12 mouse cellular contexts compared by ENCODE assay signal in the genomic region with DNA sequence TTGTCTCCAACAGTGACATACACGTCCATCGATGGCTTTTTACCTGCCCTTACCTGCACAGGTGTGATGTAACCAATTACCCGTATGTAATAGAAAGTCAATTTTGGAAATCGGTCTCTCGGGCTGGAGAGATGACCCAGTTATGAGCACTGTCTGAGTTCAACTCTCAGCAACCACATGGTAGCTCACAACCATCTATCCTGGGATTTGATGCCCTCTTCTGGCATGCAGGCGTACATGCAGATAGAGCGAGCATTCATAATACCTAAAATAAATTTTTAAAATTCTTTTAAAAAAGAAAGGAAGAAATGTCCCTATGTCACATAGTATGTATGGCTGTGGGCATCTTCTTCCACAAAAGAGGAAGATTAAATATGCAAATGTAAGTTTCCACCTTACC. TPM values are rescaled to one million over a fixed set of nuclear protein-coding genes. Genes with fewer than 3 reads are reported as not detected.
DNase-seq lines count a peak whose midpoint lies in the region; ATAC-seq and TF ChIP-seq lines count a peak whose summit lies in the region.
"Had no signal": no experiment of that assay in that cellular context is flagged by ENCODE, and none has a peak within 500 bp of the region (broad histone marks: within the 10 kb centered on the region; RNA-seq: fewer than 3 reads in every experiment).

No protein-coding gene starts in this region.

- peaks cover 5% of the 10 kb centered on the region; the same call in 1 of the 2 replicates for H3K4me1 ChIP-seq in heart, postnatal 0 days (ENCODE audit: control insufficient read depth, insufficient read depth)
- peaks cover 14% of the 10 kb centered on the region for H3K4me1 ChIP-seq in heart, embryonic 12.5 days (replicated peaks)
- H3K4me1 ChIP-seq in lung, embryonic 14.5 days (ENCODE audit: insufficient read depth) = peaks cover 6% of the 10 kb centered on the region
- no peaks in the 10 kb centered on the region for H3K4me1 ChIP-seq in cortical plate, adult 2 months (ENCODE audit: control insufficient read depth, insufficient read depth, low read length)

- H3K9ac ChIP-seq in heart, postnatal 0 days (replicated peaks; ENCODE audit: low read depth, low read length) = no peak overlapping the region
- no peak overlapping the region for H3K9ac ChIP-seq in heart, embryonic 12.5 days
- no peak overlapping the region for H3K9ac ChIP-seq in lung, embryonic 14.5 days
- H3K9ac ChIP-seq: liver, embryonic 13.5 days had no signal

- no peak for TF ChIP-seq EP300 in heart, postnatal 0 days (IDR thresholded peaks at IDR 0.05; ENCODE audit: low read depth)

- TF ChIP-seq CTCF in heart, postnatal 0 days (IDR thresholded peaks at IDR 0.05; ENCODE audit: low read depth) = peak; percentile 25; the same call in 1 of the 2 replicates
- TF ChIP-seq CTCF in lung, embryonic 14.5 days (IDR thresholded peaks at IDR 0.05; ENCODE audit: low read depth) = peak; percentile 45
- peak; percentile 38 for TF ChIP-seq CTCF in cortical plate, adult 2 months (IDR thresholded peaks at IDR 0.05; ENCODE audit: extremely low read depth, insufficient read depth, low read length)

- H3K4me2 ChIP-seq in heart, postnatal 0 days (ENCODE audit: low read depth, low read length) = no peak overlapping the region
- H3K4me2 ChIP-seq in heart, embryonic 12.5 days = no peak overlapping the region
- no peak overlapping the region for H3K4me2 ChIP-seq in lung, embryonic 14.5 days
- H3K4me2 ChIP-seq: liver, embryonic 13.5 days had no signal

- no peak for TF ChIP-seq POLR2A in cortical plate, adult 2 months (IDR thresholded peaks at IDR 0.05; ENCODE audit: extremely low read depth, insufficient read depth, low read length)

- no peak for ATAC-seq in heart, postnatal 0 days (ENCODE audit: insufficient read depth, low read depth)
- ATAC-seq in heart, embryonic 12.5 days (ENCODE audit: insufficient number of reproducible peaks, low FRiP score) = no peak
- no peak for ATAC-seq in lung, embryonic 14.5 days (ENCODE audit: insufficient read depth)
- ATAC-seq: inflammation-experienced regulatory T-cells, adult 6 months had no signal

- no peaks in the 10 kb centered on the region for H3K27me3 ChIP-seq in heart, postnatal 0 days (ENCODE audit: control insufficient read depth, insufficient read depth, low read length)
- H3K27me3 ChIP-seq in heart, embryonic 12.5 days (replicated peaks) = no peaks in the 10 kb centered on the region
- H3K27me3 ChIP-seq in lung, embryonic 14.5 days (ENCODE audit: insufficient read depth, low read length) = no peaks in the 10 kb centered on the region

- H3K36me3 ChIP-seq in heart, postnatal 0 days (replicated peaks; ENCODE audit: control insufficient read depth, insufficient read depth, low read length) = no peaks in the 10 kb centered on the region
- H3K36me3 ChIP-seq in heart, embryonic 12.5 days = no peaks in the 10 kb centered on the region
- H3K36me3 ChIP-seq in lung, embryonic 14.5 days (ENCODE audit: insufficient read depth) = no peaks in the 10 kb centered on the region
- H3K36me3 ChIP-seq: liver, embryonic 13.5 days had no signal

- WGBS in heart, postnatal 0 days = 68% methylated on average over 7 of the region's 7 CpGs
- WGBS in heart, embryonic 12.5 days = 61% methylated on average over 7 of the region's 7 CpGs
- 63% methylated on average over 7 of the region's 7 CpGs for WGBS in lung, embryonic 14.5 days

- no peaks in the 10 kb centered on the region for H3K9me3 ChIP-seq in heart, postnatal 0 days (replicated peaks; ENCODE audit: control insufficient read depth, low read length)
- 0 out of 2 replicates have a peak, but pooled peaks cover 3% of the 10 kb centered on the region for H3K9me3 ChIP-seq in heart, embryonic 12.5 days (replicated peaks)
- no peaks in the 10 kb centered on the region for H3K9me3 ChIP-seq in lung, embryonic 14.5 days (ENCODE audit: low read depth, low read length)
- H3K9me3 ChIP-seq: liver, embryonic 13.5 days had no signal

- H3K27ac ChIP-seq in heart, postnatal 0 days (ENCODE audit: low read depth) = no peak overlapping the region
- no peak overlapping the region for H3K27ac ChIP-seq in heart, embryonic 12.5 days (ENCODE audit: poor library complexity, severe bottlenecking)
- no peak overlapping the region for H3K27ac ChIP-seq in lung, embryonic 14.5 days (ENCODE audit: low read depth)
- H3K27ac ChIP-seq in cortical plate, adult 2 months (ENCODE audit: insufficient read depth, low read length) = no peak overlapping the region
- H3K27ac ChIP-seq: liver, embryonic 13.5 days had no signal

- no peak for DNase-seq in heart, postnatal 0 days (ENCODE audit: low spot score)
- no peak for DNase-seq in lung, embryonic 14.5 days
- no peak for DNase-seq in lung, postnatal 10 days
- peak; percentile 43 for DNase-seq in ES-CJ7 (ENCODE audit: low read depth, low spot score)
- no peak for DNase-seq in frontal cortex, postnatal 10 days (ENCODE audit: low spot score in 2 of 2)
- DNase-seq in adrenal gland, postnatal 4 days (ENCODE audit: low spot score in 2 of 2) = no peak
- DNase-seq: cerebellum, postnatal 36 days; kidney, postnatal 4 days; liver, embryonic 13.5 days had no signal

- H3K4me3 ChIP-seq in heart, postnatal 0 days (ENCODE audit: low read depth, low read length) = no peak overlapping the region
- no peak overlapping the region for H3K4me3 ChIP-seq in heart, embryonic 12.5 days
- no peak overlapping the region for H3K4me3 ChIP-seq in lung, embryonic 14.5 days (ENCODE audit: low read depth, low read length)
- H3K4me3 ChIP-seq in cortical plate, adult 2 months (ENCODE audit: insufficient read depth, low read length) = no peak overlapping the region
- H3K4me3 ChIP-seq: liver, embryonic 13.5 days had no signal

RNA-seq across cellular contexts. Expression of gene Polg, which starts 5.3 kb away (rescaled TPM):
- total RNA-seq in heart, postnatal 0 days (2014; rRNA removed; ENCODE audit: low replicate concordance) = 32.6 and 87.4 TPM in 2 replicates
- 15.9 and 17.1 TPM in 2 replicates for polyA plus RNA-seq in heart, postnatal 0 days (2015; fragmentation: Nextera tagmentation; extraction: Ambion mirVana)
- 37.9 and 39.6 TPM in 2 replicates for polyA plus RNA-seq in heart, embryonic 12.5 days (2016; fragmentation: Nextera tagmentation; extraction: Ambion mirVana)
- polyA plus RNA-seq in lung, embryonic 14.5 days (2014; fragmentation: Nextera tagmentation; extraction: Ambion mirVana) = 53.9 and 65.0 TPM in 2 replicates
- polyA plus RNA-seq in cortical plate, adult 2 months (2012; rRNA removed) = 80.9 and 87.1 TPM in 2 replicates
- 10 to 100 TPM; 87.2 to 93.7 TPM for total RNA-seq in adrenal gland, postnatal 4 days (2021)
